Mouse (Mus musculus) heart, postnatal 14 days (tissue): ENCODE data around the gene Cftr. TPM values are rescaled to one million over a fixed set of nuclear protein-coding genes. Genes with fewer than 3 reads are reported as not detected.

Experiments used
- DNase-seq, 2 experiments: peaks; one replicate each; pipeline ENCODE4 v3.0.0; 2021 to 2022
- intact Hi-C: fragments of 180-260 bp; cut with DNase I; formaldehyde crosslinking; loops from one replicate; pipeline ENCODE4 v1.15.1; 2025
- long read RNA-seq, 2 experiments: library from polyadenylated mRNA; stranded (forward); transcript quantifications; one replicate each; pipeline ENCODE4 v2.0.0; 2021
- total RNA-seq, 2 experiments: library from RNA; stranded (reverse); gene quantifications; 2 replicates each; pipeline ENCODE4 v1.2.3; 2021

Cftr gene
- under 1 TPM; 0.24 to 0.29 TPM for total RNA-seq
- long read RNA-seq, experiment 1, result 0 reads
- long read RNA-seq, experiment 2, result 0 reads

GRCm38 (mm10) chr6:18170311-18170922 is at the start of gene Cftr:
TSS of gene Cftr (plus strand) at chr6:18170687.
- DNase-seq, result peak in 1 of 2 experiments; percentile 2
- intact Hi-C loops, result no loop called here

- no peak for DNase-seq
- intact Hi-C loops, result no loop called here
Observed at GRCm38 (mm10) chr6:18127206-18127983, 43.1 kb upstream of the Cftr start.

- intact Hi-C loops, result no loop called here
Observed at GRCm38 (mm10) chr6:18128059-18128458, 42.4 kb upstream of the Cftr start.

GRCm38 (mm10) chr6:18135246-18135645 is 35.2 kb upstream of the Cftr start:
- DNase-seq, result no peak
- intact Hi-C loops, result no loop called here

More at GRCm38 (mm10) chr6:18128059-18128458, 42.4 kb upstream of the Cftr start:
- no peak for DNase-seq

GRCm38 (mm10) chr6:18153031-18153430 is 17.5 kb upstream of the Cftr start:
- intact Hi-C loops, result no loop called here

GRCm38 (mm10) chr6:18169618-18170017 is 869 bp upstream of the Cftr start:
- intact Hi-C loops, result no loop called here
- no peak for DNase-seq

More at GRCm38 (mm10) chr6:18153031-18153430, 17.5 kb upstream of the Cftr start:
- peak; percentile 34 to 53 for DNase-seq

GRCm38 (mm10) chr6:18171614-18172013 is 1.1 kb downstream of the Cftr start:
- intact Hi-C loops, result no loop called here
- DNase-seq, result peak; percentile 4 to 14

GRCm38 (mm10) chr6:18177509-18177908 is 7.0 kb downstream of the Cftr start:
- intact Hi-C loops, result no loop called here
- no peak for DNase-seq

- intact Hi-C loops, result no loop called here
- no peak for DNase-seq
Observed at GRCm38 (mm10) chr6:18180665-18181064, 10.2 kb downstream of the Cftr start.

- intact Hi-C loops, result no loop called here
- DNase-seq, result no peak
Observed at GRCm38 (mm10) chr6:18182903-18183302, 12.4 kb downstream of the Cftr start.

- no peak for DNase-seq
- intact Hi-C loops, result no loop called here
Observed at GRCm38 (mm10) chr6:18220691-18221090, 50.2 kb downstream of the Cftr start.

- intact Hi-C loops, result no loop called here
- no peak for DNase-seq
Observed at GRCm38 (mm10) chr6:18223206-18223605, 52.7 kb downstream of the Cftr start.

- no peak for DNase-seq
- intact Hi-C loops, result no loop called here
Observed at GRCm38 (mm10) chr6:18225157-18225556, 54.7 kb downstream of the Cftr start.

- intact Hi-C loops, result no loop called here
Observed at GRCm38 (mm10) chr6:18246495-18246894, 76.0 kb downstream of the Cftr start.

GRCm38 (mm10) chr6:18247891-18248463 is 77.5 kb downstream of the Cftr start:
- intact Hi-C loops, result no loop called here
- DNase-seq, result no peak

More at GRCm38 (mm10) chr6:18246495-18246894, 76.0 kb downstream of the Cftr start:
- DNase-seq, result no peak

- intact Hi-C loops, result no loop called here
- DNase-seq, result no peak
Observed at GRCm38 (mm10) chr6:18248464-18248863, 78.0 kb downstream of the Cftr start.

- intact Hi-C loops, result no loop called here
- no peak for DNase-seq
Observed at GRCm38 (mm10) chr6:18254586-18254985, 84.1 kb downstream of the Cftr start.

GRCm38 (mm10) chr6:18270983-18271382 is 100.5 kb downstream of the Cftr start:
- DNase-seq, result no peak
- intact Hi-C loops, result no loop called here

- intact Hi-C loops, result no loop called here
- DNase-seq, result no peak
Observed at GRCm38 (mm10) chr6:18300781-18301180, 130.3 kb downstream of the Cftr start.

- DNase-seq, result no peak
- intact Hi-C loops, result no loop called here
Observed at GRCm38 (mm10) chr6:18302105-18302504, 131.6 kb downstream of the Cftr start.

GRCm38 (mm10) chr6:18303228-18303627 is 132.7 kb downstream of the Cftr start:
- no peak for DNase-seq

More at GRCm38 (mm10) chr6:18303228-18303627, 132.7 kb downstream of the Cftr start:
- intact Hi-C loops, result no loop called here
